Mouse (Mus musculus): ENCODE data around the gene Sox5. TPM values are rescaled to one million over a fixed set of nuclear protein-coding genes. Genes with fewer than 3 reads are reported as not detected.

Sox5 gene
- total RNA-seq, 2 experiments from 2014 or later: 3.4 to 5.5 TPM

DNA sequence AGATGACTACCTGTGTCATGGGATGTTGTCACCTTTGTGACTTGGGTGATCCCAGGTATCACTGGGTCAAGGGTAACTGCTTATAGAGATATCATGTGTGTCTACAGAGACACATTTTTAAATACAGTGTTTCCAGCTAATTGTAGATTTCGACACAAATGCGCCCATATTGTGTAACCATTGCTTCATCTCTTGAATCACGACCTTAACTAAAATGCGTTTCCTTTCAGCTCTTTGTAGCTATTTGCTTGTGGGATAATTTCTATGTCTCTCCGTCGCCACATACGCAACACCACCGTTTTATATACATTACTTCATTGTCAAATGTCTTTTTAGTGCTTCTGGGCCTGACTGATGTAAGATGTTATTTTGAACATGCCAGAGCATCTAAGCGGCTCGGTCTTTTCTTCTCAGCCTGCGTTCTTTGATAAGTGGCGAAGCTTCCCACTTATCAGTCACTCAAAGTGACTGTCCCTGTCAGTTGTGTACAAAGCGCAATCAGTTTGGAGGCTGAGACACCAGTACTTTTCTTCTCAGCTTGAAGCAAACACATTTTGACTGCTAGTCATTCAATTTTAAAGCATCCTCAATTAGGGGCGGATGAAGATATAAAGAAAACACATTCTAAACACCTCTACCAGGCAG, 769.8 kb downstream of the Sox5 start:
- intact Hi-C loops (cut with DNase I): no loop called here
- DNase-seq: no peak

- no peak for DNase-seq
Measured at GRCm38 (mm10) chr6:144010995-144011394, 770.8 kb downstream of the Sox5 start.

GRCm38 (mm10) chr6:144010285-144010684, 771.5 kb downstream of the Sox5 start:
- intact Hi-C loops (cut with DNase I): no loop called here
- DNase-seq: no peak

More at GRCm38 (mm10) chr6:144010995-144011394, 770.8 kb downstream of the Sox5 start:
- intact Hi-C loops (cut with DNase I): no loop called here

- no peak for DNase-seq
- intact Hi-C loops (cut with DNase I): no loop called here
Measured at GRCm38 (mm10) chr6:144005132-144005531, 776.6 kb downstream of the Sox5 start.

- no peak for DNase-seq
- intact Hi-C loops (cut with DNase I): no loop called here
Measured at GRCm38 (mm10) chr6:143998201-143998600, 783.6 kb downstream of the Sox5 start.

DNA sequence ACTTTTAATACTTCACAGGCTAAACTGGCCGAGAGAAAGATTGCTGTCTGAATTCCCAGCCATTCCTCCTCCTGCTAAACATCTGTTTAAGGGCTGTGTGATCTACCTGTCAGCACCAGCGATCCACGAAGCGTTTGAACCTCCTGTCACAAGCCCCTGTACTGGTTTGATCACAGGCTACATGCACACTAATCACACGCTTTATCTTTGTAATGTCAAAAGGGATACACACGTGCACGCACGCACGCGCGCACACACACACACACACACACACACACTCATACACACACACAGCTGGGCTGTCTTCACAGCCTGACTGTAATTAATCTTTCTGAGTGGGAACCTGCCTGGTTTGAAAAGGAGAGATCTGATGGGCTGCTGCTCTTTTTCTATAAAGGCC, 784.2 kb downstream of the Sox5 start:
- intact Hi-C loops (cut with DNase I): no loop called here
- no peak for DNase-seq

GRCm38 (mm10) chr6:143995046-143995445, 786.7 kb downstream of the Sox5 start:
- intact Hi-C loops (cut with DNase I): no loop called here
- DNase-seq: no peak

DNA sequence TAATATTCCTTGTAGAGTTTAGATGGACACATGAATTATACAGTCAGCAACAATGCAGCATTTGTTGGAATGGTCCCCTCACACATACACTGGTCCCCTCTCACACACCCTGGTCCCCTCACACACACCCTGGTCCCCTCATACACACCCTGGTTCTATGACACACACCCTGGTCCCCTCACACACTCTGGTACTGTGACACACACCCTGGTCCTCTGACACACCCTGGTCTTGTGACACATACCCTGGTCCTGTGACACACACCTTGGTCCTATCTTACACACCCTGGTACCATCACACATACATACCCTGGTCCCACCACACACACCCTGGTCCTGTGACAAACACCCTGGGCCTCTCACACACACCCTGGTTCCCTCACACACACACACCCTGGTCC, 794.2 kb downstream of the Sox5 start:
- no peak for DNase-seq
- intact Hi-C loops (cut with DNase I): no loop called here

DNA sequence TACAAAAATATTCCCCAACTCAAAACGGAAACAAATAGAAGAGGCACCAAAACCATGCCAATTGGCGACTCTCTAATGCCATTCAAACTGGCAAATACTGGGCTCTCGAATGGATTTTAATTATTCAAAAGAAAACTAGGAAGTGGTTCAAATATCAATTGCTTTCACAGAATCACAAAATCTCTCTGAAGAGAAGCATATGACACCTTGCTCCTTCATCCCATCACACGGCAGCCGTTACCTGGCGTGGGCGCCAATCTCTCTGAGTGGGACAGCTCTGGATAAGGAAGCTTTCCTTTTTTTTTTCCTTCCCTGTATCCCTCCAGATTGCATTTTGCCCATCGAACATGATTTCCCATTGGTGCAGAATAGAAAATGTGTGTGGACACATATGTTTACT, 801.6 kb downstream of the Sox5 start:
- intact Hi-C loops (cut with DNase I): no loop called here
- no peak for DNase-seq

DNA sequence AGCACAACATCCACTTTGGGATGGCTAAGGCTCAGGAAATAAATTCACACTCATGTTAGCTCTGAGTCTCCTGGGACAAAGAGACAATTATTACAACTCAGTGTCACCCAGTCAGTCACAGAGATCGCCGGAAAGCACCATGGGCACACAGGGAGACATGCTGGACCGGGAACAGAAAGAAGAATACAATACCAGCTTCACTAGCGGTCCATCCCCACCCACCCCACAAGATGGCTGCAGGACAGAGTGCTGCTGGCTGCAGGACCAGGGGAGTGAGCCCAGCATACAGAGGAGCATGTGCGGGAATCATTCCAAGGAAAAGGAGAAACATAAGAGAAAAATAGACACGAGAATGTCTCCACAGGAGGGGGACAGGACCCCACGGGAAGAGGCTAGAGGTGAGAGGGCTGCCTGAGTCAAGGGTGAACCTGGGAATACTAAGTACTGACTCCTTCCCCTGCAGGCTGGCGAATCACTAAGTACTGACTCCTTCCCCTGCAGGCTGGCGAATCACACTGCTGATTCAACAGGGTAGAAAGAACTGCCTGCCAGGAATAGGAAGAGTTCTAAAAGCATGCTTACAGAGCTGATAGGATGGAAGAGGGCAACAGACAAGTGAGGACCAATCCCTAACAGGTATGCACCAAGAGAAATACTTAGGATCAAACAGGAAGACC, 813.9 kb downstream of the Sox5 start:
- DNase-seq: no peak
- intact Hi-C loops (cut with DNase I): no loop called here

GRCm38 (mm10) chr6:143960487-143960886, 821.3 kb downstream of the Sox5 start:
- intact Hi-C loops (cut with DNase I): no loop called here
- no peak for DNase-seq

DNA sequence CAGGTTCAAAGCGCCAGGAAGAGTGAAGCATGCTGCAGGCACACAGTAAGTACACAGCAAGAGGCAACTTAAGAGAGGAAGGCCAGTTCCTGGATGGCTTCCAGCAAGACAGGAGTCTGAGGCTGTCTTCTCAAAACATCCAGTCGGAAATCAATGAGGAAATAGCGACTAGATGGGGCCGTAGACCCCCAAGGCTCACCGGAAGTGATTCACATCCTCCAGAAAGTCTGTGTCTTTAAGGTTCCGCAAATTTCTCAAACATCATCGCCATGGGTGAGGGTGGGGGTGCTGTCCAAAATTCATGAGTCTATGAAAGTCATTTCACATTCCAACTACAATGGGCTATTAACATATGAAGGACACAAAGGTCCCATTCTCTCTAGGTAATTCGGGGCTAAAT, 821.7 kb downstream of the Sox5 start:
- DNase-seq: no peak
- intact Hi-C loops (cut with DNase I): no loop called here

DNA sequence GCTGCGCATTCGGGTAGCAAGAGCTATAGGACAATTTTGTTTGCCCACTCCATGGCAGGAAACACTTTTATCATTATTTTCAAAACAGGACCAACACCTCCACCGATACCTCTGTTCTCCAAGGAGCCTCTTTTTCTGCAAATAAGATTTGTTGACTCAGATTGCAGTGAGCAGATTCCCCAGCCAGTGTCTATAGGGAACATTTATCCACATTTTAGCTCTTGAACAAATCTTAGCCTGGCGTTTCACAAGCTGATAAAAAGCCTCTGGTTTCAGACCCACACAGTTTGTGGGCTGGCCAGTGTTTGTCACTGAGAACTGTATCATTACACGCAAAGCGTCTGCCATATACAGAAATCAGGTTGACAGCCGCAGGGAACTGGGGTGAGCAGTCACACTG, 823.4 kb downstream of the Sox5 start:
- no peak for DNase-seq
- intact Hi-C loops (cut with DNase I): no loop called here

GRCm38 (mm10) chr6:143957063-143957462, 824.7 kb downstream of the Sox5 start:
- DNase-seq: no peak
- intact Hi-C loops (cut with DNase I): no loop called here

DNA sequence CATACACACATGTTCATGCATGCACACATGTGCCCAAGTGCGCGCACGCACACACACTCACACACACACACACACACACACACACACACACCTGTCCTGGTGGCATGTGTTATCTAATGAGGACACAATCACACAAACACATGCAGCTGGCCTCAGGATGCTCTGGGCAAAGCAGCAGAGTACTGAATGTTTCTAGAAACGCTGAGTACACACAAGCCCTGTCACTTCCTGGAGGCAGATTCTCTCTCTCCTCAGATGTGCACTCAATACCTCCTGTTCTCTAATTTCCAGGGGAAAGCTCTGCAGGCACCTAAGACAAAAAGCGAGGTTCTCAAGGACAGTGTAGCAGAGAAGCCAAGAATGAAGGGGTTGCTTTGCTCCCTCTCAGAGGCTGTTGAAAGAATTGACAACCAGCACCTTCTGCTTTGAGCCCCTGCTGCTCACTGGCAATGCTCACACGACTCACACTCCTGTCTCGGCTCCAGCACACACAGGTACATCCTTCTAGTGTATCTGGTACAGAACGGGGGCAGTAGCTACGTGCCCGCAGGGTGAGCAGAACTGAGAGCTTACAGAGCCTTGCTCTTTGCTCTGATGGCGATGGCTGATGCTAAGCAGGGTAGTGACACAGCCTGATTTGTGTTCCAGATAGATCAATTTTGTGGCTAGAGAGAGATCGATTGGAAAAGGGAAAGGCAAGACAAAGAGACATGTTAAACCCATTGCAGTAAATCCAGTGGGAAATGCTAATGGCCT, 833.0 kb downstream of the Sox5 start:
- intact Hi-C loops (cut with DNase I): no loop called here
- no peak for DNase-seq

GRCm38 (mm10) chr6:143948071-143948470, 833.7 kb downstream of the Sox5 start:
- DNase-seq: no peak
- intact Hi-C loops (cut with DNase I): no loop called here

DNA sequence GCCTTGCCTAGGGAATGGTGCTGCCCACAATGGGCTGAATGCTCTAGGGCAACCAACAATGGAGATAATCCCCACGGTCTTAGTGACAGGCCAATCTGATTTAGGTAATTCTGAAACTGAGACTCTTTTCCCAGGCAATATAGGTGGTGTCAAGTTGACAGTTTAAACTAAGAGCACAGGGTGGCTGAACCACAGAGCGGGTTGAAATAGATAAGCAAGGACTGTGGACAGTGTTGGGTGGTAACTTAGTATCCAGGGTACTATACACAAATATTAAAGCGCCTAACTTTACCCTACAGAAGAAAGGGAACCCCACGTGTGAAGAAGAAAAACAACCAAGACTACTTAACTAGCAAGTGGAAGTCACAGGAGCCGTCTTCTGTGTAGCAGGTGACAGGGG, 838.7 kb downstream of the Sox5 start:
- DNase-seq: no peak
- intact Hi-C loops (cut with DNase I): no loop called here

- intact Hi-C loops (cut with DNase I): no loop called here
- no peak for DNase-seq
Measured at GRCm38 (mm10) chr6:143941291-143941785, 840.4 kb downstream of the Sox5 start.

GRCm38 (mm10) chr6:143923146-143923545, 858.6 kb downstream of the Sox5 start:
- intact Hi-C loops (cut with DNase I): no loop called here
- no peak for DNase-seq

GRCm38 (mm10) chr6:143918405-143918947, 863.3 kb downstream of the Sox5 start:
- intact Hi-C loops (cut with DNase I): no loop called here
- DNase-seq: no peak

DNA sequence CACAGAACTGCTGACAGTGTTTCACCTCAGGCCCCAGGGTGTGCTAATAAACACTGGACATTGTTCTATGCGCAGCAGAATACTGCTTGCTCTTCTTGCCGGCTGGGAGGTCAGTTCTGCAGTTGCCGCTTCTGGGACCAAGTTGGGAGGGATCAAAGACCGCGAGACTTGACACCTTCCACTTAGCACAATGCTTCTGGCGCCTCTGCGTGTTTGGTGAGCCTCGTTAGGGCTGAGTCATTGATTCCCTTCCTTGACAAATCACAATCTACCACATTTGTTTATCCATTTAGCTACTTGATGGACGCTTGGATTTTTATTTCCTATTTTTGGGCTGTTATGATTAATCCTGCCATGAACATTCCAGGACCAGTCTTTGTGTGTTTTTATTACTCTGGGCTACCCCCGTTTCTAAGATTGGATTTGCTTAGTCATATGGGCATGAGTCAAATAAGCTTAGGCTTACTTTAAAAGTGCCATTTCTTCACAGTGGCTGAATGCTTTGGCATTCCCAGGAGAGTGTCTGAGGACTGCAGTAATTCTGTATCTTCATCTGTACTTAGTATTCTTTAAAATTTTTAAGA, 865.5 kb downstream of the Sox5 start:
- intact Hi-C loops (cut with DNase I): no loop called here
- DNase-seq: no peak

All from heart, postnatal 10 days (tissue).